Mouse (Mus musculus): ENCODE measurements at regions not wholly inside any gene's neighbourhood (a gene's known extent, or its start where the extent isn't known, plus 50 kb on each side); places are given as distances from the start of the nearest gene placed in this dataset.
"Not testable (repeated sequence)": the region's sequence is repeated elsewhere in the genome, so short reads cannot be mapped to it uniquely, and the experiment has no call there.

DNA sequence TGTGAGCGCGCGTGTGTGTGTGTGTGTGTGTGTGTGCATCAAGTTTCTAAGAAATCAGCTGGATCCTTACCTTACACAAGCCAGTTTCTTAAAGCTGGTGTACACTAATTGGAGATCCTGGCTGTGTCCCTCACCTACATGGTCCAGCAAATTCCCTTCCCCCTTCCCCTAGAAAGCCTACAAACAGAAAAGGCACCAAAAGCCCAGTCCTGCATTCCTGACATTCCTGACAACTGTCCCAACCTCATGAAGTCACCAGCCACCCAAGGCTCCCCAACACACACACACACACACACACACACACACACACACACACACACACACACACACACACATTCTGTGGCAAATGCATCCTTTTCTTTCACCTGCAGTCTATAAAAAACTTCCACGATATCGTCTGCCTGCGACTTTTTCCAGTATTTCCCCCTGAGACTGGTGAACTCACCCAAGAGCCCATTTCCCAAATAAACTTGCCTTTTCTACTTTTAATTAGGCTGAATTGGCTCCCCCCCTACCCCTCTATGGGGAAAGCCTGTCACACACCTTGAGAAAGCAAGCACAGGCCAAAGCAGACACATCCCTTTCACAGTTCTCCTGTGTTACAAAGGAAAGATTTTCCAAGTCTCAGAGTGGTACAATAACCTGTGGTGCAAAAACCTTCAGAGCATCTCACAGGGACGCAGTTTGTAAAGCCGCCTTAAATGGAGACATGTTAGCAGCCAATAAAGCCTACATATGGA is 139.9 kb upstream of the Trim24 start:
- TF ChIP-seq CTCF (IDR thresholded peaks at IDR 0.05; ENCODE audit: control insufficient read depth, insufficient read depth, low read length) = no peak
- no peak for TF ChIP-seq POLR2A (IDR thresholded peaks at IDR 0.05; ENCODE audit: borderline replicate concordance, control insufficient read depth, low read depth, low read length)

DNA sequence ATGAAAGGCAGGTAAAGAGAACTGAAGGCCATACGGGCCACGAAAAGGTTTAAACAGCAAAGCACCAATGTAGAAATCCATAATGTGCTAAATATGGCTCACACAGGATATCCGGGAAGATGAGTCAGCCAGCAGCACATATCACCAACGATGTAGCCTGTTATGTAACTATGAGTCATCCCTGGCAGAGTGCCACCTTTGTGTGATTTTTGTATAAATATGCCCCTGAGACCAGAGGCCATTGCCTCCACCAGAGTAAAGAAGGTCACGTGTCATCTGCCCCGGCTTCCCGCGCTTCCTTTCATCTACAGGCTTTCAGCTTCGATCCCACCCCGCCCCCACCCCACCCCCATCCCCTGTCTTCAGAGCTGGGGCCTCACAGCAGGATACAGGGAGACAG is 138.2 kb upstream of the Trim24 start:
- no peak overlapping the region for H3K4me3 ChIP-seq (replicated peaks; ENCODE audit: control insufficient read depth, low read depth, low read length)
- H3K4me1 ChIP-seq (ENCODE audit: control insufficient read depth, insufficient read depth, low read length) = no peaks in the 10 kb centered on the region
- no peak overlapping the region for H3K27ac ChIP-seq (ENCODE audit: control insufficient read depth, insufficient read depth, low read depth, low read length, poor library complexity)
- 14% methylated on average over 10 of the region's 10 CpGs for WGBS
- TF ChIP-seq CTCF (IDR thresholded peaks at IDR 0.05; ENCODE audit: control insufficient read depth, insufficient read depth, low read length) = no peak
- TF ChIP-seq POLR2A (IDR thresholded peaks at IDR 0.05; ENCODE audit: borderline replicate concordance, control insufficient read depth, low read depth, low read length) = no peak

More for the DNA sequence above, 139.9 kb upstream of the Trim24 start:
- Histone ChIP-seq H3K27ac (ENCODE audit: control insufficient read depth, insufficient read depth, low read depth, low read length, poor library complexity) (no peak overlapping the region), H3K4me1 (ENCODE audit: control insufficient read depth, insufficient read depth, low read length) (no peaks in the 10 kb centered on the region), H3K4me3 (replicated peaks; ENCODE audit: control insufficient read depth, low read depth, low read length) (no peak overlapping the region)
- 82% methylated on average over 8 of the region's 8 CpGs for WGBS

DNA sequence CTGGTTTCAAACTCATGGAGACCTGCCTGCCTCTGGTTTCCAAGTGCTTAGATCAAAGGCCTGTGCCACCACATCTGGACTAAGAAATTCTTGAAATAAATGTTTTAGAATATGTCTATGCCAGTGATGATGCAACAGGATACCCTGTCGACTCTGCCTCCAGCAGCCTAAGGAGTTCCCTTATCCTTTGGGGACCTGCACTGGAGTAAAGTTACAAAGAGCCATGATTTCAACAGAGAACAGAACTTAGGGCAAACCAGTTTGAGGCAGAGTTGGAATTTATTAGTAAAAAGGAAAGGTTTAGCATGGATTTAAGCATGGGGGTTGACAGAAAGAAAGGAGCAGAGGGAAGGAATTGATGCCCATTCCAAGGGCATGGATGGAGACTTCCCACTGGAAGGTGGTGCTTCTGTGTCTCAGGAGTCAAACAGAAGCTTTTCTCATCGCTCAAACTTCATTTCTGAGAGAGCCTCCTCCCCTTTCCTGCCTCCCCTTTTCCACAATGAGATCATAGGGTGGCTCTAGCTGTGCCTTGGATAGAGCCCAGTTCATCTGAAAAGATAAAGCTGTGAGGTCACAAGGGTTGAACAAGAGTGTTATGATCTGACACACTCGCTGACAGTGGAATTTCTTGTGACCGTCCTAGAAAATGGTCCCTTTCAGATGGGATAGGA is 135.2 kb upstream of the Trim24 start:
- WGBS = 69% methylated on average over 4 of the region's 4 CpGs
- TF ChIP-seq CTCF (IDR thresholded peaks at IDR 0.05; ENCODE audit: control insufficient read depth, insufficient read depth, low read length) = no peak
- no peak for TF ChIP-seq POLR2A (IDR thresholded peaks at IDR 0.05; ENCODE audit: borderline replicate concordance, control insufficient read depth, low read depth, low read length)

DNA sequence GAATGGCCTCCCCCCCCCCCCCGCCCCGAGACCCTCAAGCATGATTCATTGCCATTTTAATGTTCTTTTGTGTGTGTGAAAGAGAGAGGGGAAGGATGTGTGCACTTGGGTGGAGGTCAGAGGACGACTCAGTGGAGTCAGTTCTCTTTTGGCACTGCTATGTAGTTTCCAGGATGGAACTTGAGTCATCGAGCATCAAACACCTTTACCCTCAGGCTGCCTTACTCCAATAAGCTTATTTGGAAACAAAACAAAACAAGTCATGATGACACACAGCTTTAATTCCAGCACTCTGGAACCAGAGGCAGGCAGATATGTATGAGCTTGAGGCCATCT is 134.7 kb upstream of the Trim24 start:
- WGBS = 74% methylated on average over 4 of the region's 4 CpGs
- Histone ChIP-seq H3K27ac (ENCODE audit: control insufficient read depth, insufficient read depth, low read depth, low read length, poor library complexity) (no peak overlapping the region), H3K4me1 (ENCODE audit: control insufficient read depth, insufficient read depth, low read length) (no peaks in the 10 kb centered on the region), H3K4me3 (replicated peaks; ENCODE audit: control insufficient read depth, low read depth, low read length) (no peak overlapping the region)
- TF ChIP-seq CTCF (IDR thresholded peaks at IDR 0.05; ENCODE audit: control insufficient read depth, insufficient read depth, low read length) = no peak
- TF ChIP-seq POLR2A (IDR thresholded peaks at IDR 0.05; ENCODE audit: borderline replicate concordance, control insufficient read depth, low read depth, low read length) = no peak

More for the DNA sequence above, 135.2 kb upstream of the Trim24 start:
- Histone ChIP-seq H3K4me1 (ENCODE audit: control insufficient read depth, insufficient read depth, low read length) (no peaks in the 10 kb centered on the region), H3K4me3 (replicated peaks; ENCODE audit: control insufficient read depth, low read depth, low read length) (no peak overlapping the region), H3K27ac (ENCODE audit: control insufficient read depth, insufficient read depth, low read depth, low read length, poor library complexity) (no peak overlapping the region)

DNA sequence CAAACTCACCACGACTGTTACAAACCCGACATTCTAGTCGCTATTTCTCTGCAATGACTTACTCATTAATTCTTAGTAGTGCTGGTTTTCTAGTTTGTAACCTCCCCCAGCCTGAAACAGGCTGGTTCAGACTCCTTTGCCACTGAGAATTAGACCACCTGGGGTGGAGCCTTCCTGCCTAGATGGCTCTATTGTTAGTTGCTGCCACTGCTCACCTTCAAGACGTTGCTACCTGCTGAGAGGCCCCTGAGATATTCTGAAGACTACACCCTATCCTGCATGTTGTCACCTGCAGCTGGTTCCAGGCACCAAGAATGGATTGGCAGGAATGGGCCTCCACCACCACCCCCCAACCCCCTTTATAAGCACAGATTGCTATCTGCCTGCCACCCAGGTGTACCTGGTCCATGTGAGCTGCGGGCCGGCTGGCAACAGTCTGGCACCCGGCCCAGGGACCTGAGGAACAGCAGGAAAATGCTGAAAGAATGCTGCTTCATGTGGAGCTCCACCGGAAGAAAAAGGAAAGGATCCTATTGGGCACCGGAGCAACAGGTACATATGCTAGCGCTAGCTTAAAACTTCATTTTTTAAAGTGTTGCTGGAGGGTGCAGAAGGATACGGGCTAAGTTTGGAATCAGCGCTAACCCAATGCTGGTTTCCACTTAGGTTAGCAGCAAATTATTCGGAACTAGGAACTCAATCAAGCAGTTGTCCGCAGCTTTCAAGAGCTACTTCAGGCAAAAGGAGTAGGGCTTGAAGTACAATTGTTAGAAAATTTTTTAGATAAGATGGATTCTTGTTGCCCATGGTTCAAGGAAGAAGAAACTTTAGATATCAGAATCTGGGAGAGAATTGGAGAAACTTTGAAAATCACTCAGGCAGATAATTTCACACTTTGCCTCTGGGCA is 129.4 kb upstream of the Trim24 start:
- no peaks in the 10 kb centered on the region for H3K4me1 ChIP-seq (ENCODE audit: control insufficient read depth, insufficient read depth, low read length)
- 84% methylated on average over 14 of the region's 14 CpGs for WGBS

DNA sequence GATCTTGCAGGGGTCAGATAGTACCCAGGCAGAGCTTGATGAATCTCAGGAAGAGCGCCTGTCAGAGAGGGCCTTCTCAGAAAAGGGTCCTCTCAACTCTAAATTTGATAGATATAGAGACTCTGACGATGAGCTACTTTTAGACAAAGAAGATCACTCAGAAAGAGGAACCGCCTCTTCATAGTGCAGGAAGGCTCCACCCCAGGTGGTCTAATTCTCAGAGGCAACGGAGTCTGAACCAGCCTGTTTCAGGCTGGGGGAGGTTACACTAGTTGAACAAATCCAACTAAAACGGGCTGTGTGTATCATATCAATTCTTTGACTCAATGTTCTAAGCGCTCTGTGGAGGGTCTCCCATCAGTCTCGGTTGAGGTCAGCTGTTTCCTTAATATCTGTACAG is 128.7 kb upstream of the Trim24 start:
- H3K4me3 ChIP-seq (replicated peaks; ENCODE audit: control insufficient read depth, low read depth, low read length); H3K4me1 ChIP-seq (ENCODE audit: control insufficient read depth, insufficient read depth, low read length); H3K27ac ChIP-seq (ENCODE audit: control insufficient read depth, insufficient read depth, low read depth, low read length, poor library complexity): not testable (repeated sequence)
- 72% methylated on average over 7 of the region's 7 CpGs for WGBS

More for the DNA sequence above, 129.4 kb upstream of the Trim24 start:
- Histone ChIP-seq H3K27ac (ENCODE audit: control insufficient read depth, insufficient read depth, low read depth, low read length, poor library complexity) (no peak overlapping the region), H3K4me3 (replicated peaks; ENCODE audit: control insufficient read depth, low read depth, low read length) (no peak overlapping the region)
- TF ChIP-seq CTCF (IDR thresholded peaks at IDR 0.05; ENCODE audit: control insufficient read depth, insufficient read depth, low read length) (no peak), POLR2A (IDR thresholded peaks at IDR 0.05; ENCODE audit: borderline replicate concordance, control insufficient read depth, low read depth, low read length) (no peak)

DNA sequence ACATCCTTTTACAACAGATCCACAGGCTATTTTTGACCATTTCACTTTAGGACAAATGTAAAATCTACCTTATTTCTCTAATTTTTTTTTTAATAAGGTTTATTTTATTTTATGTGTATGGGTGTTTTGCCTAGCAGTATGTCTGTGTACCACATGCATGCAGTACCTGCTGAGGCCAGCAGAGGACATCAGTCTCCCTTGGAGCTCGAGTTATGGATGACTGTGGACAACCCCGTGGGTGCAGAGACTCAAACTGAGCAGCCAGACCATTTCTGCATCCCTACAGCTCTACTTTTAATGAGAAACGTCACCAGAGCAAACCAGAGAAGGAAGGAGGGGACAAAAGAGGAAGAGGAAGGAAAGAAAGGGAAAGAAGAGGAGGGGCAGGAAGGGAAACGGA is 125.9 kb upstream of the Trim24 start:
- 46% methylated on average over 4 of the region's 4 CpGs for WGBS

More for the DNA sequence above, 125.9 kb upstream of the Trim24 start:
- TF ChIP-seq CTCF (IDR thresholded peaks at IDR 0.05; ENCODE audit: control insufficient read depth, insufficient read depth, low read length) (peak; percentile 44; the same call in 1 of the 2 replicates), POLR2A (IDR thresholded peaks at IDR 0.05; ENCODE audit: borderline replicate concordance, control insufficient read depth, low read depth, low read length) (no peak)
- Histone ChIP-seq H3K4me1 (ENCODE audit: control insufficient read depth, insufficient read depth, low read length) (no peaks in the 10 kb centered on the region), H3K27ac (ENCODE audit: control insufficient read depth, insufficient read depth, low read depth, low read length, poor library complexity) (no peak overlapping the region), H3K4me3 (replicated peaks; ENCODE audit: control insufficient read depth, low read depth, low read length) (no peak overlapping the region)

All from bone marrow, adult 2 months (tissue).